Mouse (Mus musculus) urinary bladder, postnatal 0 days (tissue): ENCODE results near the gene Jazf1. TPM values are rescaled to one million over a fixed set of nuclear protein-coding genes. Genes with fewer than 3 reads are reported as not detected.

Source experiments
- polyA plus RNA-seq: library from polyadenylated mRNA; unstranded; fragments of >200 nt; fragmentation: Nextera tagmentation; extraction: Ambion mirVana; gene quantifications from 2 replicates; pipeline ENCODE4 v1.2.1, GENCODE M21; 2015

Jazf1 gene
- polyA plus RNA-seq, result 4.6 and 7.0 TPM in 2 replicates

GRCm38 (mm10) chr6:53067989-53068874, at the start of gene Jazf1:
Jazf1 (minus strand) TSS chr6:53068631.

Other genes starting within 250 kb of the Jazf1 start
- 2.9 and 4.0 TPM in 2 replicates for gene Creb5, start 218.6 kb upstream of the Jazf1 start, polyA plus RNA-seq